Mouse (Mus musculus) MEL (cell line): ENCODE results near the gene Mvb12a. TPM values are rescaled to one million over a fixed set of nuclear protein-coding genes. Genes with fewer than 3 reads are reported as not detected.

Source experiments
- DNase-seq: peaks from one replicate; pipeline ENCODE4 v3.0.0; 2011; ENCODE audit warnings: low read depth, low spot score
- H3K27ac ChIP-seq: 2 replicates; pipeline ENCODE4 v1.5.1; 2012; ENCODE audit warnings: low read depth, mild to moderate bottlenecking, control low read depth, low read length, moderate library complexity; ENCODE audit not compliant: control insufficient read depth
- H3K27me3 ChIP-seq, 2 experiments: fragments of 150-350 bp in 1 of 2; sonication (generic) in 1 of 2; 2 replicates each; pipeline ENCODE4 v1.6.1; 2012; ENCODE audit warnings: low read length in 2 of 2, mild to moderate bottlenecking in 2 of 2, improper control_type of control experiment in 1 of 2, moderate library complexity in 1 of 2; ENCODE audit not compliant: insufficient read depth in 2 of 2, control insufficient read depth in 1 of 2
- H3K36me3 ChIP-seq, 2 experiments: 2 replicates each; pipeline ENCODE4 v1.6.1; 2012 to 2014; ENCODE audit warnings: low read length in 2 of 2, improper control_type of control experiment in 1 of 2, inconsistent platforms in 1 of 2, mild to moderate bottlenecking in 1 of 2; ENCODE audit not compliant: insufficient read depth in 2 of 2, control insufficient read depth in 1 of 2
- H3K4me1 ChIP-seq, 2 experiments: fragments of 150-350 bp in 1 of 2; sonication (generic) in 1 of 2; 2 replicates each; pipeline ENCODE4 v1.6.1; 2012; ENCODE audit warnings: low read length in 2 of 2, improper control_type of control experiment in 1 of 2, mild to moderate bottlenecking in 1 of 2; ENCODE audit not compliant: insufficient read depth in 2 of 2, control insufficient read depth in 1 of 2
- H3K4me3 ChIP-seq, 2 experiments: fragments of 150-350 bp in 1 of 2; sonication (generic) in 1 of 2; 2 replicates each; pipeline ENCODE4 v1.5.1; 2012; ENCODE audit warnings: low read depth in 2 of 2, low read length in 2 of 2, mild to moderate bottlenecking in 2 of 2, moderate library complexity in 2 of 2, control low read depth in 1 of 2, improper control_type of control experiment in 1 of 2; ENCODE audit not compliant: control insufficient read depth in 1 of 2, insufficient read depth in 1 of 2
- H3K79me2 ChIP-seq: 2 replicates; pipeline ENCODE4 v1.6.1; 2012; ENCODE audit warnings: mild to moderate bottlenecking, low read length, moderate library complexity; ENCODE audit not compliant: control insufficient read depth, poor library complexity, insufficient read depth
- H3K9ac ChIP-seq: 2 replicates; pipeline ENCODE4 v1.6.1; 2012; ENCODE audit warnings: low read depth, mild to moderate bottlenecking, control low read depth, low read length, moderate library complexity; ENCODE audit not compliant: control insufficient read depth, poor library complexity, severe bottlenecking
- H3K9me3 ChIP-seq: fragments of 150-350 bp; sonication (generic); replicated peaks from 2 replicates; pipeline ENCODE4 v1.6.1; 2012; ENCODE audit warnings: mild to moderate bottlenecking, low read length, improper control_type of control experiment, moderate library complexity; ENCODE audit not compliant: insufficient read depth
- CHD1 ChIP-seq: IDR thresholded peaks from 2 replicates; pipeline ENCODE4 v1.6.1; 2012; ENCODE audit warnings: low read depth, mild to moderate bottlenecking, inconsistent platforms, low read length, improper control_type of control experiment
- CTCF ChIP-seq, 3 experiments: IDR thresholded peaks in 2 of 3; conservative IDR thresholded peaks in 1 of 3; 2 replicates each; pipeline ENCODE4 v1.5.1; 2011 to 2012; ENCODE audit warnings: low read length in 3 of 3, low read depth in 2 of 3, mild to moderate bottlenecking in 2 of 3, improper control_type of control experiment in 1 of 3, inconsistent platforms in 1 of 3, mixed read lengths in 1 of 3, moderate library complexity in 1 of 3; ENCODE audit not compliant: control insufficient read depth in 1 of 3, insufficient read depth in 1 of 3, poor library complexity in 1 of 3, severe bottlenecking in 1 of 3
- ETS1 ChIP-seq: IDR thresholded peaks from 2 replicates; pipeline ENCODE4 v1.6.1; 2012; ENCODE audit warnings: low read depth, mild to moderate bottlenecking, inconsistent platforms, low read length, improper control_type of control experiment, moderate library complexity
- GATA1 ChIP-seq: IDR thresholded peaks from 2 replicates; pipeline ENCODE4 v1.6.1; 2011; ENCODE audit warnings: low read depth, low read length, improper control_type of control experiment
- HCFC1 ChIP-seq: IDR thresholded peaks from 2 replicates; pipeline ENCODE4 v1.6.1; 2012; ENCODE audit warnings: low read depth, mild to moderate bottlenecking, inconsistent platforms, low read length, improper control_type of control experiment, moderate library complexity
- KAT2A ChIP-seq: conservative IDR thresholded peaks from 2 replicates; pipeline ENCODE4 v1.6.1; 2012; ENCODE audit warnings: low read depth, low read length, improper control_type of control experiment, inconsistent platforms
- MAFK ChIP-seq: IDR thresholded peaks from 2 replicates; pipeline ENCODE4 v1.6.1; 2011; ENCODE audit warnings: low read depth, mild to moderate bottlenecking, low read length, improper control_type of control experiment, borderline replicate concordance
- MXI1 ChIP-seq: IDR thresholded peaks from 2 replicates; pipeline ENCODE4 v1.6.1; 2011; ENCODE audit warnings: mild to moderate bottlenecking, low read depth, low read length, improper control_type of control experiment
- POLR2A ChIP-seq, 2 experiments: IDR thresholded peaks; 2 replicates each; pipeline ENCODE4 v1.6.1; 2011 to 2012; ENCODE audit warnings: low read length in 2 of 2, mild to moderate bottlenecking in 2 of 2, control low read depth in 1 of 2, improper control_type of control experiment in 1 of 2, low read depth in 1 of 2, moderate library complexity in 1 of 2; ENCODE audit not compliant: control insufficient read depth in 1 of 2, insufficient read depth in 1 of 2, poor library complexity in 1 of 2
- RAD21 ChIP-seq: IDR thresholded peaks from 2 replicates; pipeline ENCODE4 v1.6.1; 2011; ENCODE audit warnings: mild to moderate bottlenecking, low read depth, low read length, improper control_type of control experiment
- SIN3A ChIP-seq: IDR thresholded peaks from 2 replicates; pipeline ENCODE4 v1.6.1; 2012; ENCODE audit warnings: low read length, improper control_type of control experiment, inconsistent platforms
- TAL1 ChIP-seq: IDR thresholded peaks from 2 replicates; pipeline ENCODE4 v1.6.1; 2012; ENCODE audit warnings: mild to moderate bottlenecking, inconsistent platforms, low read length, moderate library complexity, mixed read lengths
- TCF12 ChIP-seq: IDR thresholded peaks from 2 replicates; pipeline ENCODE4 v1.6.1; 2014; ENCODE audit warnings: low read depth, mild to moderate bottlenecking, inconsistent platforms, low read length, improper control_type of control experiment, moderate library complexity
- USF1 ChIP-seq: IDR thresholded peaks from 2 replicates; pipeline ENCODE4 v1.6.1; 2014; ENCODE audit warnings: low read depth, mild to moderate bottlenecking, inconsistent platforms, low read length, improper control_type of control experiment, moderate library complexity
- ZMIZ1 ChIP-seq: IDR thresholded peaks from 2 replicates; pipeline ENCODE4 v1.6.1; 2012; ENCODE audit warnings: low read depth, mild to moderate bottlenecking, inconsistent platforms, low read length, improper control_type of control experiment, moderate library complexity
- ZNF384 ChIP-seq: IDR thresholded peaks from 2 replicates; pipeline ENCODE4 v1.6.1; 2012; ENCODE audit warnings: low read depth, mild to moderate bottlenecking, inconsistent platforms, low read length, improper control_type of control experiment
- polyA plus RNA-seq, 2 experiments: library from polyadenylated mRNA; stranded (reverse) in 1 of 2; unstranded in 1 of 2; fragments of >175 nt in 1 of 2; fragments of >200 nt in 1 of 2; gene quantifications; 2 replicates each; pipeline versions ENCODE4 v1.2.1 to v1.2.4; 2012; ENCODE audit warnings: low replicate concordance in 2 of 2, low read depth in 1 of 2; ENCODE audit not compliant: insufficient read length in 2 of 2, insufficient read depth in 1 of 2, missing spikeins in 1 of 2
- total RNA-seq: library from RNA; depleted of rRNA; stranded (reverse); fragments of 300-350 nt; gene quantifications from 2 replicates; pipeline ENCODE4 v1.2.3, GENCODE M21; 2012

Mvb12a gene
- total and polyA plus RNA-seq, 3 experiments, result 46.5 to 67.3 TPM; not detected in 1

- Histone ChIP-seq H3K4me1 (peaks cover 4 to 11% of the 10 kb centered on the region in 2 experiments; a peak in 3 of 4 replicates), H3K27me3 (no peaks in the 10 kb centered on the region), H3K36me3 (peaks cover 0 to 7% of the 10 kb centered on the region in 2 experiments; a peak in 2 of 4 replicates), H3K79me2 (no peaks in the 10 kb centered on the region), H3K27ac (no peak overlapping the region), H3K9me3 (no peaks in the 10 kb centered on the region), H3K4me3 (no peak overlapping the region), H3K9ac (no peak overlapping the region)
- no peak for DNase-seq
- TF ChIP-seq HCFC1 (no peak), TCF12 (no peak), ETS1 (no peak), MXI1 (no peak), MAFK (no peak), GATA1 (no peak), USF1 (no peak)
Observed at GRCm38 (mm10) chr8:71562751-71563150, 20.0 kb downstream of the Mvb12a start.

GRCm38 (mm10) chr8:71563992-71564391 lies 21.3 kb downstream of the Mvb12a start:
- Histone ChIP-seq H3K36me3 (peaks cover 0 to 4% of the 10 kb centered on the region in 2 experiments; a peak in 2 of 4 replicates), H3K9ac (no peak overlapping the region), H3K79me2 (no peaks in the 10 kb centered on the region), H3K9me3 (no peaks in the 10 kb centered on the region), H3K4me1 (peaks cover 4 to 7% of the 10 kb centered on the region in 2 experiments; a peak in 3 of 4 replicates), H3K27me3 (no peaks in the 10 kb centered on the region), H3K4me3 (no peak overlapping the region), H3K27ac (no peak overlapping the region)
- DNase-seq, result no peak
- TF ChIP-seq RAD21 (peak; percentile 8; the same call in 1 of the 2 replicates), ZMIZ1 (no peak), CTCF (IDR thresholded peaks at IDR 0.05 in 2 of 3, conservative IDR thresholded peaks at IDR 0.05 in 1 of 3; ENCODE audit: control insufficient read depth in 1 of 3, insufficient read depth in 1 of 3, low read depth in 2 of 3, low read length in 3 of 3, poor library complexity in 1 of 3, severe bottlenecking in 1 of 3) (peak; percentile 19 to 48 (median 27); a peak in 4 of 6 replicates)

GRCm38 (mm10) chr8:71566501-71566900 lies 23.8 kb downstream of the Mvb12a start, which contains the start of gene Nxnl1:
TSS of gene Nxnl1 (minus strand) at chr8:71566601.
- Histone ChIP-seq H3K9me3 (no peaks in the 10 kb centered on the region), H3K4me1 (no peaks in the 10 kb centered on the region; a peak in 1 of 4 replicates), H3K27me3 (no peaks in the 10 kb centered on the region), H3K27ac (no peak within 1 kb of the TSS), H3K36me3 (no peaks in the 10 kb centered on the region), H3K9ac (no peak within 1 kb of the TSS), H3K4me3 (no peak within 1 kb of the TSS), H3K79me2 (no peaks in the 10 kb centered on the region)
- no peak for DNase-seq
- TF ChIP-seq ZNF384 (0 out of 2 replicates have a peak, but pooled peaks have one; percentile 79), SIN3A (no peak), KAT2A (no peak), POLR2A (IDR thresholded peaks at IDR 0.05; ENCODE audit: control insufficient read depth in 1 of 2, insufficient read depth in 1 of 2, low read depth in 1 of 2, low read length in 2 of 2, poor library complexity in 1 of 2) (no peak), TAL1 (no peak), CHD1 (no peak)
